Mouse (Mus musculus): ENCODE data around the gene Ccser2.

Ccser2 gene

DNA sequence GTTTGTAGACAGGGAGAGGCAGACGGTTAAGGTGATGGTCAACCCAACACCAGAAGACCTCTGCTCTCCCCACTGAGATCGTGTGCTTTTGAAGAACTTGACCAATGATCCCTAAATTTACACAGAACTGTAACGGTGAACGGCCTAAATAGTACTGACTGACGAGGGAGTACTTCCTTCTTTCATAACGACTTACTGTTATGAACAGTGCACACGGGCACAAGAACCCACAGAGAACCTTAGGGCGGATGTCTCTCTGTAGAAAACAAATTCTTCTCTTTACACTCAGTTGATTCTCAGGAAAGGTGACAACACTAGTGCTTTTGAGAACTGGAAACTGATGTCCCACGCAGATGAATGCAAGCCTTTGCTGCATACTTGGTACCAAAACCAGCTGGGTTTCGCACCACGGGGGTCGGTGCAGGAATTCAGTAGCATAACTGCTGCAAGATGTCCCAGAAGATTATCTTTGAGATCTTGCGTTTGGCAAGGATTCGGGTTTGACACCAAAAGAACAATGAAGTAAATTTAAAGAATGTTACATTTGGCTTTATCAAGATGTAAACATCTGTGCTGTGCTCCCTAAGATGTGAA is 99.7 kb downstream of the Ccser2 start:
- no peak for DNase-seq (ENCODE audit: low spot score in 2 of 2)

DNA sequence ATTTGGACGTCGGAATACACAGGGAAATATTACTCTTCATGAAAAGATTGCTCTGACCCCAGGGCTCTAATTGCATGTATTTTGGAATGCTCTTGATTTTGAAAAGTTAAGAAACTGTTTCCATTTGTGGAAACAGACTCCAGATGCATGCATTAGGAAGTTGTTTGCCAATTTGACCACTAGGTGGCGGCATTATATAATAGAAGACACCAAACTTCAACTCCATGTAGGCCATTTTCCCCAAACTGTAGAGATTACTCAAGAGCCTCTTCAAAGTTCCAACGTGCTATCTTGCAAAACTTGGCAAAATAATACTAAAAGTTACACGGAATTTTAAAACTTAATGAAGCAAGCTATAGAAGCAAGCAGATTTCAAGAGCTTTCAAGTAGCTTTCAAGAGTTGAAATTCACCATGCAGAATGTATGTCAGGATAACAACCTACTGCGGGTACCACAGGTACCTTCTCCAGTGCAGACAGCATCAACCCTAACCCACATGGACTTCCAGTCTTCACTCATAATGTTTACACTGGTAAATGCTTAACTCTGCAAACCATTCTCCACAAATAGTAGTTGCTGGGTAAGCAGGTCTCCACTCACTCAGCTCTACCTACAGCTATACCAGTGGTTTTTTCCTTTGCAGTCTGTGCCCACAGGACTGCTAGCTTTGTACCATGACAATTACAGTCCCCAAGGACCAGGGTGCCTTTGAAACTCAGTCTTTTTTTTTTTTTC is 101.4 kb downstream of the Ccser2 start:
- DNase-seq (ENCODE audit: low spot score in 2 of 2), result no peak

DNA sequence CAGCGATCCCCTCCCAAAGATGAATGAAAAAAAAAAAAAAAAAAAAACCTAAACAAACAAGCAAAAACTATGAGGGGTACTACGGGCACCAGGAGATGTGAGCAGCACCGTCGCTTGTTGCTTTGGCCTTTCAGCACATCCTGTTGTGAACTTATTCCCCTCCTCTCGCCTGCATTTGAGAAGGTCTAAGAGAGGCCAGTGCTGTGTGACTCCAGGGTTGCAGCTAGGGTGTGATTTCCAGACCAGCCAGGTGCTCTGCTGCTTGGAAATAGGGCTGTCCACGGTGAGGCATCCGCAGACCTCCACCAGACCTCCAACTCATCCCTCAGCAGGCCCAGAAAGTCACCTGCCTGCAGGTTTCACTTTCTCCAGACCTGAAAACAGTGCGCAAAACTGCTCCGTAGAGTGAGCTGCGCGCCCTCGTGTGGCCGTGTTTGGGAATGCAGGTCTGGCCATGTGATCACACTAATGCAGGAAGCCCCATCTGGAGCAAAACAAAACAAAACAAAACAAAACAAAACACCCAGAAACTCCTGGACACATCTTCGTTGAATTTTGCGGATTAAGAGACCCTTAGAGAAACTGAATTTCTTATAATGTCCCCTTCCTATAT is 104.6 kb downstream of the Ccser2 start:
- DNase-seq (ENCODE audit: low spot score in 2 of 2), result peak; percentile 61 to 91

DNA sequence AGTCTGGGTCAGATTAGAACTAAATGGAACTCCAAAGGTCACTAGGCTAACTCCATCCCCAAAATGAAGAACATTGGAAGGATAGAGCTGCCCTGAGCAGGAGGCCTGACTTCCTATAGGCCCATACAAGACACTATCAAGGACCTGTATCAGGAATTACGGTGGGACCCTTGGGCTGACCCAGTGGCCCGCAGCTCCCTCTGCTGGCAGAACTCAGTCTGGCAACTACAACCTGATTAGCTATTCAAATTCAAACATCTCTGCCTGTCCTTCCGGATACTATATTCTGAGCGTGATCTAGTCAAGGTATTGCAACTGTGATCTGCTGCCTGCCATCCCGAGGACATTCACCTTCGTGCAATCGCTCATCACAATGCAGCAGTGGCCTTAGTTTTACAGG is 106.2 kb downstream of the Ccser2 start:
- DNase-seq (ENCODE audit: low spot score in 2 of 2), result no peak

DNA sequence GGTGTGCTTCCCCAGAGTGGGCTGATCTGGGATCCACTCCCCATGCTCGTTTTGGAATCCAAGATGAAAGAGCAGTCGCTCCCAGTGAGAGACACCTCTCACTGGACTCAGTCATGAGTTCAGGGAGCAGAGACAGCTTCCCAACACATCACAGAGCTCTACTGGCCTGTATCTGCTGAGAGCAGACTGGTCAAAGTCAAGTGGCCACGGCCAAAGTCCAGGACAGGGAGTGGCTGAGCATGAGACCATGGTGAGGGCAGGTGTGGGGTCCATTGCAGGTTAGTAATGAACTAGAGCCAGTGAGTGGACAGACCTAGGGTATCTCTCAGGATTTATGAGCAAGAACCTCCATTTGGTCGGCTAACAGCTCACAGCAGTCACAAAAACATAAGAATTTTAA is 109.6 kb downstream of the Ccser2 start:
- DNase-seq (ENCODE audit: low spot score in 2 of 2), result no peak

DNA sequence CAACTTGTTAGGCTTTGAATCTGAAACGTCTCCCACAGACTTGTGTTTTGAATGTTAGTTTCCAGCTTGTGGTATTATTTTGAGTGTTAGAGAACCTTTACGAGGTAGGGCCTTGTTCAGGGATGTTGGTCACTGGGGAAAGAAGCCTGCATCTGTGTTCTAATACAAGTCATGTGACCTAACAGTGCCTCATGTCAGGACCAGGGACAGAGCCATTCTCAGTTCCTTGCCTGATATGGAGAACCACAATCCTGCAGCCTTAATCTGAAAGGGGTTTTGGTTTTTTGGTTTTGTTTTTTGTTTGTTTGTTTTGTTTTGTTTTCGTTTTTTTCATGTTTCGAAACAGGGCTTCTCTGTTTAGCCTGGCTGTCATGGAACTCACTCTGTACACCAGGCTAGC is 115.6 kb downstream of the Ccser2 start:
- DNase-seq (ENCODE audit: low spot score in 2 of 2), result no peak

DNA sequence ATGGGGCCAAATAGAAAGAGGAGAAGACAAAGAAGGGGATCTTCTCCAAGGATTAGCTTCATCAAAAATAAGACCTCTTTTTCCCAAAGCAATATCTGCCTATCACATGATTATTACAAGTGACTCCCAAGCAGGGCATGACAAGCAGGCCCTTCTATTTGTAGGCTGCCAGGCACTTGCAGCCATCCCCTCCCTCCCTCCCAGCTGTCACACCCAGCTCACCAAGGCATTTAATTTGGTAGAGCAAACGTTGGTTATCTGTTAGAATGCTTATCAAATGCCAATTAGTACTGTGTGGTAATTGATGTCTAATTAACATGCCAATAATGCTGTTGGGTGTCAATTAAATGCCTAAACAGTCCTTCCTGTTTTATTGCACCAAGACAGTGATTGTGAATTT is 119.7 kb downstream of the Ccser2 start:
- no peak for DNase-seq (ENCODE audit: low spot score in 2 of 2)

All from urinary bladder, postnatal 4 days (tissue).